Mouse (Mus musculus) thymus, postnatal 25 days (tissue): Measurements from ENCODE around the gene Pknox2.

Experiments
- DNase-seq: peaks from one replicate; pipeline ENCODE4 v3.0.0; 2022

Pknox2 gene

DNA sequence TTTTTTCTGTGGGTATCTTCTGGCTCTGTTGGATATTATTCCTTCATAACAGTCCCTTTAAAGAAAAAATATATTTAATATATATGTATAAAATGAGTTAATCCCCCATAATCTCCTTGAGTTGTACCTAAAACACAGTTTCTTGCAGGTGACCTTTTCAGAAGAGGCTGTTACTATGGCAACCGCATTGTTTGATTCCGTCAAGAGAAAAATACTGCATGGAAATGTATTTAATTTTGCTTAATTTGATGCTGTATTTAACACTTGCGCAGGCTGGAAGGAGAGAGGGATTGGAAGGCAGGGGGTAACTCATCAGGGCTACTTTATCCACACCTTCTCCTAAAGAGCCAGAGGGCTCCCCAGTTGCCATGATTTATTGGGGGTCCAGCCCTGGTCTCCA is 108.3 kb downstream of the Pknox2 start:
- no peak for DNase-seq

DNA sequence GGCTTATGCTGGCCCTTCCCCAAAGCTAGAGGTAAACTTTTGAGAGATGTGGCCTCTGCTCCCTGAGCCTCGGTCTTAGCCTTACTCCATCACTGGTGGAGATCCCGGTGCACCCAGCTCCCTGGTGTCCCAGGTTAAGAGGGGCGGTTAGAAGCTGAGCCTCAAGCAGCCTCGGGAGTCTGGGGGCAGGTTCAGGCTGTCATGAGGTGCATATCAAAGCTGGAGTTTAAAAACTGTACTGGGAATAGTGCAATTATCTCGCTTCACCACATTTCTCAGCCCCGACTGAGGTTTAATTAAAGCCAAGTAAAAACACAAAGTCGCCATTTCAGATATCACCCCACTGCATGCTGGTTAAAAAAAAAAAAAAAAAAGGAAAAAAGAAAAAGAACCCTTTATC is 108.8 kb downstream of the Pknox2 start:
- no peak for DNase-seq

DNA sequence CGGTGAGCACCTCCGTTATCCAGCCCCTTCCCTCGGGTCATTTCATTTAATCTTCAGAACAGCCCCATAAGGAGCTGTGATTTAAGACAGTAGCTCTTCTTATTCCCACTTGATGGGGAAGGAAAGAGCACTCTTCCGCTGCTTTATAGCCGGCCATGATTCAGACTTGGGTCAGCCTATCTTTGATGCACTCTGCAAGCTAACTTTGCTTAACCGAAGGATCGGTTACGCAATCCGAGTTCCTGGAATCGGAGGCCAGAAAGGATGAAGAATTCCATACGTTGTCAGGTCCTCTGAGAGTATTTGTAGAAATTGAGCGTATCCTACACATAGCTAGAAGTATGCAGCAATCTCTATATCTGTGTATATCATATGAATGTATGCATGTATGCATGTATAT is 109.8 kb downstream of the Pknox2 start:
- DNase-seq = no peak

DNA sequence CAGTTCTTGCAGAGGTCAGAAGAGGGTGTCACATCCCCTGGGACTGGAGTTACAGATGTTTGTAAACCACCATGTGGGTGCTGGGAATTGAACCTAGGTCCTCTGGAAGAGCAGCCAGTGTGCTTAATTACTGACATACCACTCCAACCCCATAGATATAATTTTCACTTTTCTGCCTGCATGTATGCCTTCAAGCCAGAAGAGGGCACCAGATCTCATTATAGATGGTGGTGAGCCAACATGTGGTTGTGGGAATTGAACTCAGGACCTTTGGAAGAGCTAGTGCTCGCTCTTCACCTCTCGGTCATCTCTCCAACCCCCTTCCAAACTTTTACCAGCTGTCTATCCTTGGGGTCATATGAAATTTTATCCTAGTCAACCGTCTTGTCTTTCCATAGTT is 112.0 kb downstream of the Pknox2 start:
- no peak for DNase-seq

DNA sequence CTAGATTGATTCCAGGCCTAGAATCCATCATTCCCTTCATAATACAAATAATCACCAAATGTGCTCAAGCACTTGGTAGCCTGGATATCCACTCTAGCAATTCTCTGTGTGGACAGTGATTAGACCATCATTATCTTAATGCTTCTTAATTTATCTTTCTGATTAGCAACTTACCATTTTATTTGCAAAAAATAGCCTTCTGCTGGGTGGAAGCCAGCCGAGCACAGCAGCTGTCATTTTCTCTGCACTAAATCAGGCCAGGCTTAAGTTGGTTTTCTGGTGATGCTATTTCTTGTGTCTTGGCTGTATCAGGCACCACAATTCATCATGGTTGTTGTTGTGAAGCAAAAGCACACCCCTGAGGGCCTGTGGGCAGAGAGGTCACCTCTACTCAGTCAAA is 112.9 kb downstream of the Pknox2 start:
- no peak for DNase-seq

DNA sequence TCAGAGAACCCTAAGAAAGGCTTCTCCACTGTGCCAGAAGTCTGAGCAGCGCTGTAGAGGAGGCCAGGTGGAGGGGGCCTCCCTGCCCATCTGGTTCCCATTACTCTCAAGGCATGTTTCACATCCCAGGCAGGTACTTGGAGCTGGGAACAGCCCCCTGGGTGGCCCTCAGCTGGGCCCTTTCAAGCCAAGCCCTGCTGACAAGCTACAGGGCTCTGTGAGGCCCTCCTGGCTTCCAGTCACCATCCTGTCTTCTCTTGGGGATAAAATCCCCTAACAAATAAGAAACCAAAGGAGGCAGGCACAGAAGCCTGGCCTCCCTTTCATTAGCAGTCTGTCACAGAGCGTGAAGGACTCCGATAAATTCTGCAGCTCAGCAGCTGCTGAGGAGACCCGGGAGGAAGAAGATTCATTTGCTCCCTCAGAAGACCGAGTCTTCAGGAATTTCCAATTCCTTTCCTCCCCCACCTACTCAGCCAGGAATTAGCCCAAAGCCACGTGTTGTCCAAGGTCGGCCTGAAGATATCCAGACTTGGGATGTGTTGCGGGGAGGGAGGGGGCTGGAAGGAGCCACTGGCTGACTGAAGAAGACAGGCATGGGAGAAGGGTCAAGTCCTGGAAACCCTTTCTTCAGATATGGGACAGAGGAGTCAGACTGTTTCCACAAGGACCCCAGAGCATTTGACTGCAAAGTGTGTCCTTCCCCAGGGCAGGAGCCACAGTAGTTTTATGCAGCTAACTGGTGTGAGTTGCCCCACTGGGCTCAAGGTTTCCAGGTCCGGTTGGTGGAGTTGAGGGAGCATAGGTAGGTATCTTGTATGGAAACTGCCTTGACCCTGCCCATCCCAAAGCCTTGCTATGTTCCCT is 116.6 kb downstream of the Pknox2 start:
- DNase-seq = no peak

DNA sequence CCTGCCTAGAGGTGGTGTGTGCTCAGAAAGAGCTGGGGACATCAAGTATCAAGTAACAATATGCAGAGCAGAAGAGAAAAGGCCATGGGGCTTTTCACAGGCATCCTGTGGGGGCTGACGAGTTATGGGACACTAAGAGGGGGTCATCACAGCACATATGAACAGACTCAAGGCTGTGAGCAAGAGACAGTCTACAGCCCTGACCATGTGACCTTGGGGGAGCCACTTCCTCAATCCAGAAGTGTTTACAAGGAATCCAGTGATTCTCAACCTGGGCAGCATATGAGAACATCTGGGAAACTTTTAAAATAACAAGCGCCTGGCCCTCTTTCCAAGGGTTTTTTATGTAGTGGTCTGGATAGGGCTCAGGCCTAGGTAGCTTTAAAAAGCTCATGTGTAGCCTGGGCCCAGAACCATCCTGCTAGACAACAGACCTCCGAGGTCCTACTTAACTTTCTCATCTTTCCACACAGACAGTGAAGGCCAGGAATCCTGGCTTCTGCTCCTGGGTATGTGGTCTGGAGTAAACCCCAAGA is 117.3 kb downstream of the Pknox2 start:
- DNase-seq = no peak

DNA sequence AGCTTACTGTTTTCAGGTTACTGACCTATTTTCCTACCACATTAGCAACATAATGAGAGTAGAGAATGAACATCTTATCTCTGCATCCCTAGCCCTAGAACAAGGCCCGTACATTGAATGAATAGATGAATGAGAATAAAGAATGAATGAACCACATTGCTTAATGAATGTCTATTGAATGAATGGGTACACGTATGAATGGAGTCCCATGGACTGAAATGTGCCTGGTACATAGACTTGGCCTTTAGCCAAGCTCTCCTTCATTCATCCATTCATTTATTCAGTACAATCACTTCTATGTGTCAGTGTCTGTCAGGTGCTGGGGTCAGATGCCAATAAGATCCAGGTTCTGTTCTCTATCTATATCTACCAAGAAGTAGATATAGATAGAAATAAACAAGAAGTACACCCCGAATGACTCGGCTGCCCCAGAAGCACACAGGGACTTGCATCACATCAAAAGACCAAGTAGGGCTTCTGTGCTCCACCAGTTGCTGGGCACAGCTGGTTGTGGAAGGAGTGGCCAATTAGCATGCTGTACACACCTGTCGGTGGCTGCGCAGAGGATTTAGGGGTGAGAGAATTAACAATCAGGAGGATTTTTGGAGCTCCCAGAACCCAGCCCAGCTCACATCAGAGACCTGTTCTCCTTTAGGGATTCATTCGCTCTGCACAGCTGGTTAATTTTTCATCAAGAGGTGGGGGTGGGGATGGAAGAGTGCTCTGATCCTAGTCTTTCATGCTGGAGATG is 119.2 kb downstream of the Pknox2 start:
- no peak for DNase-seq

DNA sequence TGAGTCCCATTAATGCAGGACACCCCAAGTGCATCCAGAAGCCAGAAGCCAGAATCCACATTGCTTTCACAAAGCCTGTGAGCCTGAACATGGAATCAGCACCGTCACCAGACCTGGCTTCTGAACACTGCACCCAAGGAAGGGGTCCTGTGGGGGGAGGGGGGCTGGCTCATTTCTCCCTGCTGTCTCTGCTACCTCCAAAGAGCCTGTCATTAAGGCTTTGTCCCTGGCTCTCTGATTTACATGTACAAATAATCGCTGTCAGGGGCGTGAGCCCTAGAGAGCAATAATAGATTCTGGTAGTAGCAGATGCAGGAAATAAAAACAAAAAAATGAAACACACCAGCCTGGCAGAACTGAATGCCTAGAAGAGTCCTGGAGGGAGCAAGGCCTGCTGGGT is 121.3 kb downstream of the Pknox2 start:
- DNase-seq = no peak

DNA sequence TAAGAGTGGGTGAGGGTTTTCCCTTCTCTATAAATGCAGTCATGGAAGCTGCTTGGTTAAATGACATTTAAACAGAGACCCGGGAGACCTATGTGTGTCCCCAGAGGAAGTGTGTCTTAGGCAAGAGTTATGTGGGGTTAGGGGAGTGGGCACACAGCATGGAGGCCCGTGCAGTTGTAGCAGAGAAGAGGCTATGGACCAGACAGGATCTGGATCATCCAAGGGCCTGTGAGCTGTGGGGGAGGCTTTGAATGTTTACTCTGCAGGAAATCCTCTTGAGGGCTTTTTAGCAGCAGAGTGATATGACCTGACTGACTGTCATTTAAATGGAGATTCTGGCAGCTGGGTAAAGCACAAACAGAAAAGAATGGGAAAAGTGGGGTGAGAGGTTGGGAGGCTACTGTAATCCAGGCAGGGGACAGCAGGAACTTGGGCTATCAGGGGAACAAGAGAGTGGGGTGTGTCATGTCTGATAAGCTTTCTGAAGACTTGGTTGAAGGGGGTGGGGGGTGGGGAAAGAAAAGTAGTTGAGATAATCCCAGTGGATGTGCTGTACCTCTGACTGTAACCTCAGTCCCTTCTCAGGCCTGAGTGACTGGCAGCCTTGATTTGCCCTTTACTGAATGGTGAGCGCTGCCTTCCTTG is 125.5 kb downstream of the Pknox2 start:
- no peak for DNase-seq

DNA sequence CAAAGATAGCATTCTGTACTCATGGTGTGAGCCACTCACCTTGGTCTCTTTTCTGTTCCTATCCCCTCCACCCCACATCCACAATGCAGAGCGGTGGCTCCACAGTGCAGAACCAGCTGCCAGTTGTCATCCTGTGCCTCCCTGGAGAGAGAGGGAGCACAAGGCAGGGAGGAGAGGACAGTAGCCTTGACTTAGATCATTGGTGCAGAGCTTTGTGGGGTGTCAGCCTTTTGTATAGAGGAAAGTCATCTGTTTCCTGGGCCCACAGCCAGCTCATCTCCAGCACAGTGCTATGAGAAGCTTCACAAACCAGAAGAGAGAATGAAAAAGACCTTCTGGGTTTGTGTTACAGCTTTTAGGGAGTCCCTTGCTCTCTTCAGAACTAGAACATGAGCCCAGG is 129.1 kb downstream of the Pknox2 start:
- DNase-seq = no peak

DNA sequence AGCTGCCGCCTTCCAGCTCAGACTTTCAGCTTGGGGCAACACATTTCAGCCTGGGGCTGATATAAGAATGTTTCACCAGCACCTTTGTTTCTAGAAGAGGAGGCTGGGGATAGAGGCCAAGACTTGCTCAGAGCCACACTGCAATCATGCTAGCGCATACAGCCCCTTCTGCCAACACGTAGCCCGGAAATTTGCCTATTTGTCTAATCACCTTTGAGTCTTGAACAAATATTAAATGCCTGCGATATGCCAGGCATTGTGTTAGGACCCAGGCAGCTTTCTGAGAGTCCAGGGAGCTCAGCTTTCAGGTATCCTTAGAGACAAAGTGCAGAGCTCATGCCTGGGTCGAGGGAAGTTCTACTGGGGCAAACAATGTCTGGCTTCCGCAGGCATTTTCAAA is 130.0 kb downstream of the Pknox2 start:
- DNase-seq = no peak

DNA sequence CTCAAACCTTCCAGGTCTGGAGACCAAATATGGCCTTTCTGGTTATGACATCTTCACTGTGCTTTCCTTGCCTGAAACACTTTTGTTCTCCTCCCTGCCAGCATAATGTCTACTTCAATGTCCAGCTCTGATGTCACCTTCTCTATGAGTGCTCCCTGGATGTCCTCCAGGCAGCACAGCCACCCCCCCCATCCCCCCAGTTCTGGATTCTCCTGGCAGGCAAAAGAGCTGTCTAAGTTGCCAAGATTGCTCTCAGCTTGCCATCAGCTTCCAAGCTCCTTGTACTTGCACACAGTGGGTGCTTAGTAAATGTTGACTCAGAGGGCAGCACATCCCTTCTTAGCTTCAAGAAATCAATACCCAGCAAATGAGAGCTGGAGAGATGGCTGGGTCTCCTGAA is 131.0 kb downstream of the Pknox2 start:
- no peak for DNase-seq

DNA sequence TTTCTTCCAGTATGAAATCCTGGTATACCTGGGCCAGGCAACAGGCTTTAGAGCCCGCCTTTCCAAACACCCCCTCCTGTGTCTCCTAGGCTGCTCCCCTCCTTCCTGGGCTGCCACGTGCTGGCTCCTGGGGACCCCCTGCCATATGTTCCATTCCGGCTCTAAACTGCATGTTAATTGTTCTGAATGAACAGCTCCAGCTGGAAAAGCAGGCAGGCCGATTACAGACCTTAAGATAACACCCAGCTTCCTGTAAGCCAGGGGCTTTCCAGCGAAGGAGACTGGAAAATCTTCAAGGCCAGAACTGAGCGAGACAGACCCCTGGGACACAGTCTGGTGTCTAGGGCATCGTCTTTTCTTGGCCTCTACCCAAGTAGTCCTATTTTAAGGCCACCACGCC is 133.6 kb downstream of the Pknox2 start:
- no peak for DNase-seq

DNA sequence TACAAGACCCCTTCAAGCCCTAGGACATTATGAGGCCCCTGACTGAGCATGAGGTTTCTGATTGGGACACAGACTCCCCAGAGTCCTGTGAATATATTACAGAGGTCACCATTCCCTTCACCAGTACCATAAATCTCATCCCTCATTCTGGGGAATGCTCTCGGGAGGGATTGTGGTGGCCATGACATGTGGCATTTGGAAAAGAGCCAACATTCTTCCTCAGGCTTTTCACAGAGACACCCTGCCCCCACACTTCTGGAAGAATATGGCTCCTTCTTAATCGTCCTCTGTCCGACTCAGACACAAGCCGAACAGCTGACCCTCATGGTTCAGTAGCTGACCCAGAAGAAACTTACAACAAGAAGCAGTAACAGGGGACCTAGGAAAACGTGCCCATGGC is 139.1 kb downstream of the Pknox2 start:
- no peak for DNase-seq

DNA sequence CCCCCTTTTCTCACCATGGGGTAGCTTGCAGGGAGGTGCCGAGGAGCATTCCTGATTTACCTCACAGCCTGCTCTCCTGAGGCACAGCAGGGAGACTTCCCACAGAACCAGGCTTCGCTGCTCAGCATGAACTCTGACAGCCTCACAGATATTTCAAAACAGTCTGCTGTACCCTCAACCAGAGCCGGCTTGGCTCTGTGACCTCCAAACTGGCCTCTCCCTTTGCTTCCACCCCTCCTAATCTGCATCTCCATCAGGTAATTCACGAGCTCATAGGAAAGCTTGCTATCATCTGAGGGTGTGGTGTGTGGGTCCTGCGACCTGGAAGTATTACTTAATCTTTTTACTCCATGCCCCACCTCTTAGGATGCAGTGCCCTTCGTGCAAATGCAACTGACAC is 142.5 kb downstream of the Pknox2 start:
- DNase-seq = no peak

DNA sequence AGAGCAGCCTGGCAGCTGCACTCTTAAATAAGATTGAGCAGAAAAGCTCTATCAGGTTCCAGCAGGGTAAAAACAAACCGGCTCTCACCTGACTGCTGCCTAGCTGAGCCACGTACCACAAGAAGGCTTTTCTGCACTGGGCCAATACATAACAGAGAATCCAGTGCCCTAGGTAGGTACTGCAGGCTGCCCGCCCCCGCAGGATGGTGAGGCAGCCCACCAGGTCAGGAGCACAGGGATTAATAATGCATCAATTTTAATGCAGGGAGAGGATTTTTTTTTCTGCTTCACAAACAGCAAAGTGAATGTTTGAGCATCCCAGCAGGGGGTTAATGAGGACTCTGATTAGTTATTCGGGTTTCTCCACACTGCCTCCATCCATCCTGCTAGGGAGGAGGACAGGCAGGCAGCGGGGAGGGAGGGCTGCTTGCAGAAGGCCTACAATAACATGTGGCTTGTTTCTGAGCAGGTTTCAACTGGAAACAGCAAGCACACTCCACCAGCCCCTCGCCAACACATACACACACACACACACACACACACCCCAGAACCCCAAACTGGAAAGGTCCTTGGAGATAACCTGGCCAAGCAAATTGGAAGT is 145.2 kb downstream of the Pknox2 start:
- DNase-seq = no peak

DNA sequence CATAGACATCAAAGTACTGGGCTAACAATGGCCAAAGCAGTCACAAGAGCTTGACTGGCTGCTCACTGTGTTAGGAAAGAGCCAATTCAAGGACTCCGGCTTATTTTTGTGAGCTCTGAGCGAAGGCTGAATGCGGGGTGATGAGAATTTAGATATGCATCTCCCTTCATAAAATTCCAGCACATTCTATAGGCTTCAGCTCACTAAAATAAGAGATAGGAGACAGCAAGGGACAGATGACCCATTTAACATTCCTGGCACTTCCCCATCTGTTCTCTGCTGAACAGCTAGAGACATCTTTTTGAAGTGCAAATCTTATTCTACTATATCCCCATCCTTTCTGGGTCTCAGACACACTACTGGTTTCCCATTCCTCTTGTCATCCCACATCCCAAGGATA is 147.8 kb downstream of the Pknox2 start:
- DNase-seq = no peak

DNA sequence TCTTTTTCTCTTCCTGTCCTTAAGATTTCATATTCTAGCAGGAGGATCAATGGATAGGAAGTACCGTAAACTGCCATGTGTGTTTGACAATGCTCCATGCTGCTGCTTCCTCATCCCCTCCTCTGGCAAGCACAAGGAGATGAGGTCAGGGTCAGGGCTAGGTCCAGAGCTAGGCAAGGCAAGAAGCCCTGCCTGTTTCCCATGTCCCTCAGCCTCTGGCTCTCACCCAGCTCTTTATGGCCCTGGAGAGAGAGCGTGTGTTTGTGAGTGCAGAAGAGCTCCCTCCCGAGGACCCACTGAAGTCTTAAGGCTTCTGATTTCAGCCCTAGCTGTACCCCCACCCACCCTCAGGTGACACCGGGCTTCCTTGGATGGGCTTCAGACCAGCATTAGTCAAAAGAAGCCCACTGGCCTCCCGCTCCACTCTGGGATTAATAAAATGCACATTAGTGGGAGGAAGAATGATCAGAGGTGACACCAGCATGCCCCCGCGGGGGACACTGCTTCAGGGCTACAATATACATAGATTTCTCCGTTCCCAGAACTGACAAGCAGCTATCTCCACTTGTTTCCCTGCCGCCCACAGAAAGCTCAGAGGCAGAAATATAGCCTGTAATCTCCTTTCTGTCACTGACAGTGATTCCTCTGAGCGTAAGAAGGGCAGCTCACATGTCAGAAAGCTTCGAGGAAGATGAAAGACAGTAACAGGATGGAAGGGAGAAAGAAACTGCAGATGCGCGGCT is 156.4 kb downstream of the Pknox2 start:
- DNase-seq = no peak

DNA sequence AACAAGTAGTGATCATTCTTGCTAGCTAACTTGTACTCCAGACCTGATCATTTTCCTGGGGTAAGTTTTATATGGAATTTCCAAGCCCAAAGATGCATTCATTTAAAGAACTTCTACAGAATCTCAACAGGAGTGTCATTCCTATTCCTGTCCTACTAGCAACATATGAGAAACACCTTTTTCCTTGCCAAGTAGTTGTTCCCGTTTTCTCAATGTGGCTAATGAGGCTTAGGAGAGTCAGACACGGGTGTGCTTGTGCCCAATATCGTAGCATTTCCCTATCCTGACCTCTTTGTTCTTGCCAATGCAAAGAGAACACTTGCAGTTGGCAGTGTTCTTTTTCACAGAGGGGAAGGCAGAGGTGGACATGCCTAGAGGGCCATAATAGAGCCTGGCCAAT is 157.2 kb downstream of the Pknox2 start:
- DNase-seq = no peak

DNA sequence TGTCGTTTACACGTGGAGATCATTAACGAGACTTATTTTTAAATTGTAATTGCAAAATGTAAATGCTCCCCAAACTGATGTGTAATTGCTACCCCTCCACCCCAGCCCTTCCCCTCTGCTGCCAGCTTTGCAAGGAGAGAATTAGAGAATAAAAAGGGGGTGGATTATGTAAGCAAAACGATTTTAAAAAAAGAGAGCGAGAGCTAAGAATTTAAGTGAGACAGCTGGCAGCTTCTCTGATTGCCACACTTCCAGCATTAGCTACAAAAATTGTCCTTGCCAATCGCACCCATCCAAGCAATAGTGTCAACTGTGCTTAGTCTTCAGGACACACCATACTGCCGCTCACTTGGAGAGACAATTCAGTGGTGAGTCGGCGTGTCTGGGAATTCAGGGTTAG is 162.0 kb downstream of the Pknox2 start:
- DNase-seq = no peak

DNA sequence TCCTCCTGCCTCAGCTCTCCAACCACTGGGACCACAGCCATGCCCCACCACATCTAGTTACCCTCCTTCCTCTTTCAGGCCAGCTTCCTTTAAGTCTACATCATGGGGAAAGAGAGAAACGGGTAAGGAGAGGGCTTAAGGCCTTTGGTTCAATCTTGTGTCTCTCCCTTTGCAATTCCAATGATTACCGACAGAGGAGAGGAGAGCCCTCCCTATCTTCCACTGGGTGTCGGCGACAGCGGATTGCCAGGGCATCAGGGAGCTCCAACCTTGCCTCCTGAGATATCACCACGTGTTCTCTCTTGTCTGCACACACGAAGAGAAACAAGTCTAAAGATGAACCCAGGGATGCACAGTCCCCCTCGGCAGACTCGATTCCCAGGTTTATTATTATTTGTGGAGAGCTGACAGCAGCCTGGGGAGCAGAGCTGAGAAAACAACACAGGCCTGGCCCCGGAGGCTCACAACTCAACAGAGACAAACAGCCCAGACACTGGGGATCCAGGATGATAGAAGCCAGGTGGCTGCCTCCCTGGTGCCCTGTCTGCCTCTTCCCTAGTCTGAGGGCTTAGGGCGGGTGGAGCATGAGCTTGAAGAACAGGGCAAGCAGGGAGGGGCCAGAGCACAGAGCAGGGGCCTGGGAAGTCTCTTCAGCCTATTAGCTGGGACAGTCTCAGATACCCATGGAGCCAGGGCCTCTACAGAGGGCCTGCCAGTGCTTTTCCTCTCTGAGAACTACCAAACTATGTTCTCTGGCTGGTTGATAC is 170.4 kb downstream of the Pknox2 start:
- no peak for DNase-seq
